21 mouse cellular contexts compared by ENCODE assay signal in genomic region chr11:109389046-109389445, GRCm38 (mm10). TPM values are rescaled to one million over a fixed set of nuclear protein-coding genes. Genes with fewer than 3 reads are reported as not detected.
"Had no signal": no experiment of that assay in that cellular context is flagged by ENCODE, and none has a peak within 500 bp of the region (broad histone marks: within the 10 kb centered on the region; RNA-seq: fewer than 3 reads in every experiment).

No protein-coding gene starts in this region.

- H3K9me3 ChIP-seq: hindbrain, embryonic 15.5 days; limb, embryonic 12.5 days; liver, embryonic 13.5 days; megakaryocyte, embryonic 14.5 days; midbrain, embryonic 12.5 days; neural tube, embryonic 13.5 days had no signal

- H3K36me3 ChIP-seq: hindbrain, embryonic 15.5 days had no signal

- H3K9ac ChIP-seq: hindbrain, embryonic 15.5 days; limb, embryonic 12.5 days; liver, embryonic 13.5 days; liver, postnatal 0 days; midbrain, embryonic 12.5 days; neural tube, embryonic 13.5 days had no signal

- H3K27me3 ChIP-seq: hindbrain, embryonic 15.5 days; limb, embryonic 12.5 days; liver, embryonic 13.5 days; megakaryocyte, embryonic 14.5 days; midbrain, embryonic 12.5 days; neural tube, embryonic 13.5 days had no signal

- ATAC-seq: liver, postnatal 0 days; midbrain, embryonic 16.5 days had no signal

- DNase-seq: kidney, adult 8-10 months; liver; liver, embryonic 13.5 days; liver, postnatal 0 days; retina, postnatal 1 day; right cerebral cortex, postnatal 4 days; spleen, adult 18-20 months; thymus, adult 2 months; thymus, postnatal 25 days had no signal

- H3K27ac ChIP-seq: hindbrain, embryonic 15.5 days; kidney, postnatal 0 days; left cerebral cortex, adult 2 months; limb, embryonic 12.5 days; liver, embryonic 13.5 days; macrophage; midbrain, embryonic 12.5 days; neural tube, embryonic 13.5 days had no signal

- H3K4me1 ChIP-seq: hindbrain, embryonic 15.5 days; limb, embryonic 12.5 days; midbrain, embryonic 12.5 days had no signal

- H3K4me3 ChIP-seq: hindbrain, embryonic 15.5 days; left cerebral cortex, adult 2 months; limb, embryonic 12.5 days; liver, embryonic 13.5 days; megakaryocyte, embryonic 14.5 days; midbrain, embryonic 12.5 days; neural tube, embryonic 13.5 days had no signal

- H3K4me2 ChIP-seq: hindbrain, embryonic 15.5 days; limb, embryonic 12.5 days; liver, embryonic 13.5 days; midbrain, embryonic 12.5 days; neural tube, embryonic 13.5 days had no signal

RNA-seq across cellular contexts. Expression of gene 9930022D16Rik, which starts 24.7 kb away (rescaled TPM):
- polyA plus RNA-seq: hindbrain, embryonic 15.5 days; large intestine, adult 2 months; limb, embryonic 12.5 days; liver, embryonic 13.5 days; liver, postnatal 0 days; midbrain, embryonic 12.5 days; midbrain, embryonic 16.5 days; neural tube, embryonic 13.5 days; stomach, embryonic 14.5 days; thymus, adult 2 months; urinary bladder, adult 2 months had no signal
